Mouse (Mus musculus) urinary bladder, postnatal 36 days (tissue): ENCODE results near the gene Gm9913.

Source experiments
- DNase-seq, 2 experiments: peaks; one replicate each; pipeline ENCODE4 v3.0.0; 2022; ENCODE audit warnings: low spot score in 2 of 2, mixed read lengths in 1 of 2

The Gm9913 gene

DNA sequence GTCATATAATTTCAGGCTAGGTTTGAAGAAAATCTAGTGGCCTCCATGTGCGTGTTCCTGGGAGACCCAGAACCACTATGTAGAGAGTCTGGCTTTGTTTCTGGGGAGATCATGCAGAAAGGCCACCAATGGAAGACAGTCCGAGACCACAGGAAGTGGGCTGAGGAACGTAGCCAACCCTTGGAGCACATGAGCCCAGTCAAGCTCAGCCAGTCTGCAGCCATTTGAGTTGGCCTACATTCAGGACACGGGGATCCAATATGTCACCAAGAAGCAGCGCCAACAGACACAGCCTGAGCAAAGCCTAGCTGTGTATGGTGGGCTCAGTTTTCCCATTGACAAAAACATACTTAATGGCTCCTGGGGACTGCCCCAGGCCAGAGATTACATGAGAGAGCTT lies 8.2 kb upstream of the Gm9913 start:
- DNase-seq, result no peak

DNA sequence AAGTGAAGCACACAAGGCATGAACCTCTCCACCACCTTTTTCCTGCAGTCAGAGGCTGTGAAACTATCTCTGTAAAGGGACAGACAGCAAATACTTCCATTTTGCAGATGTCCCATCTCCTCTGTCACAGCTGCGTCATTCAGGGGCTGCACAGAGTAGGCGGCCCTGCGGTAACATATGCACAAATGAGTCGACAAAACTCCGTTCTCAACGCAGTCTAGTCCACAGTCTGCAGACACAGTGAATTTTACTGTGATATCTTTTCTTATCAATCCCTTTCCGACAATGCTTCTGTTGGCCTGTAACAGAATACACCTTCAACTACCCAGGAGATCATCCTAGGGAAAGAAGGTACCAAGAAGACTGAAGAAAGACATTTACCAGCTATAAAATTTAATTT lies 6.7 kb upstream of the Gm9913 start:
- no peak for DNase-seq

DNA sequence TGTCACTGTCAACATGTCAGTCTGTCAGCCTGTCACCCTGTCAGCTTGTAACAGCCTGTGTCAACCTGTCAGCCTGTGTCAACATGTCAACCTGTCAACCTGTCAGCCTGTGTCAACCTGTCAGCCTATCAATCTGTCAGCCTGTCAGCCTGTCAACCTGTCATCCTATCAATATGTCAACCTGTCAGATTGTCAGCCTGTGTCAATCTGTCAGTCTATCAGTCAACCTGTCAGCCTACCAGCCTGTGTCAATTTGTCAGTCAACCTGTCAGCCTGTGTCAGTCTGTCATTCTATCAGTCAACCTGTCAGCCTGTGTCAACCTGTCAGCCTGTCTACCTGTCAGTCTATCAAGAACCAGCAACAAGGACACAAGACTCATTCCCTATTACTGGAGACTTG lies 3.4 kb upstream of the Gm9913 start:
- DNase-seq, result no peak

DNA sequence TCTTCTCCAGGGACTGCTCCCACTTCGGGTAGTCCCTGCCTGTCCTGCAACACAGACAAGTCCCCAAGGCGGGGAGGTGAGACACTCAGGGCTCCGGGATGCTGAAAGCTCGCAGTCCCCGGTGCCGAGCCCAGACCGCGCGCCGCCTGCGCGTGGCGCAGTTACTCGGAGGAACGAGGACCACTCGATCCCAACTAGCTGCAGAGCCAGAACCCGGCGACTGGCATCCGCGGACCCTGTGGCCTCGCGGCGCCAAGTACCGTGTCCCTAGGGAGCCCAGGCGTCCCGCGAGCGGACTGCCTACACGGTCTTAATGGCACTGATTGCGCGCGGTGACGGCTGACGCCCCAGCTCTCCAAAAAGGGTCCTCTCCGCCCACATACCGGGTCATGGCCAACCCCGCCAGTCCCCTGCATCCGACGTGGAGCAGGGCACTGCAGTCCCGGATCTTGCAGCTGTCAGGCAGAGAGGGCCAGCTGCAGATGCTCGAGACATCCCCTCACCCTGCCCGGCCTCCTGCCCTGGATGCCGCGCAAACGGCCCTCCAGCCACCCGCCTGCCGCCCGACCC lies 942 bp downstream of the Gm9913 start:
- peak; percentile 31 to 33 for DNase-seq

DNA sequence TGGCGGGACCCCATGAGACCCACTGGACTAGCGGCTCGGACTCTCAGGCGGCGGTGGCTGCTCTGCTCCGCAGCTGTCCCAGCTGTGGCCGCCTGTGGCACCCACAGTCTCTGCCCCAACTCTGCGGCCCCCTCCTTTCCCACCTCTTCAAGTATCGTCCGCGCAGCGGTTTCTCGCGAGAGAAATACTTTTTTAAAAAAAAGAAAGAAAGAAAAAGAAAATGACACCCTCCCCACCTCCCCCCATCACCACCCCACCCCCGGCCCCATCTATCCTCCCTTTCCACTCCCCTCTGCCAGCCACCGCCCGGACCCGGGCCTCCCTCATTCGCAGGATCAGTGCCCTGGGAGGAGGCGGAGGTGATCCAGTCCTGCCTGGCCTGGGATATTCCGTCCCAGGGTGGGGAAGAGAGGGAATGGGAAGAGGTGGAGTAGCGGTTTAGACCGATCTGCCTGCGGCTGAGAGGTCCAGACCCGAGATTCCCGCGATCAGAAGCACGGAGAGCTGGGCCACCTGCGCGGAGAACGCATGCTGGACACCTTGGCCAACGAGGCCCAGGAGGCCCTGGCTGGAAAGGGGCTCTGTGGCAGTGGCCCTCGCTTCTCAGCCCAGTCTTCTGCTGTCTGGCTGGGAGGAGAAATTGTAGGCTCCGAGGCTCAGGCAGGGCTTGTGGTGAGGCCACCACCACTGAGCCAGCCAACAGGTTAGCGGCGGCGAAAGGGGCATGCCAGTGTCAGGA lies 1.6 kb downstream of the Gm9913 start:
- DNase-seq, result peak; percentile 29 to 44

DNA sequence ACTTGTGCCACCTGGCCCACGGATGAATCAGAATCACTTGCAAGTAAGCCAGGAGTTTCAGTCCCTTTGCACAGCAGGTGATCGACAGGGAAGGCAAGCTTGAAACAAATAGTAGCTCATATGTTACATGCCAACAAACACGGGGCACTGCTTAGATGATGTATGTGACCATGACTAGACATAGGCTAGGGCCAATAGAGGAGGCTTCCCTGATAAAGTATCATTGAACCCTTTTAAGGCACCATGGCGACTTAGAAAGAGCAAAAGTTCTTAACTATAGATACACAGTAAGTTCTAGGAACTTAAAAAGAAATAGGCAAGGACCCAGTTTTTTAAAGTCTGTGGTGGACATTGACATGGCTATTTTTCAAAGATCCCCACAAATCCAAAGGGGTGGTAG lies 3.0 kb downstream of the Gm9913 start, which contains the start of gene Fbn1:
TSS of gene Fbn1 (minus strand) at position 101 of the 400 bp plus-strand sequence.
- DNase-seq, result no peak

DNA sequence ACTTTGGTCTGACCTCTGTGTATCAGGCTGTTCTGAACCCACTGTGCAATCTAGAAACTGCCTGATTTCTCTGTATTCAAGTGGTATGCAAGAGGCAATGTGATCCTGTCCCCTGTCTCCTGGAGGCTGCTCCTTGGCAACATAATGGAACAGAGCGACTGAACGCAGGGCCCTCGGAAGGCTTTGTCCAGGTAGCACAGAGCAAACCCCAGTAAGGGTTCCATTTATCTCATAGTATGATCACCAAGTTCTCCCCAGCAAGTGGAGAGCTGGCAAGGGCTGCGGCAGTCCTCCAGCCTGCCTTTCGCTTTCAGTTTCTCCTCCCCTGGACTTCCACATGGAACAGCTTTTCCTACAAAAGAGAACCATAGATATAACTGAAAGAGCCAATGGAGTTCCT lies 3.5 kb downstream of the Gm9913 start:
- DNase-seq, result no peak

DNA sequence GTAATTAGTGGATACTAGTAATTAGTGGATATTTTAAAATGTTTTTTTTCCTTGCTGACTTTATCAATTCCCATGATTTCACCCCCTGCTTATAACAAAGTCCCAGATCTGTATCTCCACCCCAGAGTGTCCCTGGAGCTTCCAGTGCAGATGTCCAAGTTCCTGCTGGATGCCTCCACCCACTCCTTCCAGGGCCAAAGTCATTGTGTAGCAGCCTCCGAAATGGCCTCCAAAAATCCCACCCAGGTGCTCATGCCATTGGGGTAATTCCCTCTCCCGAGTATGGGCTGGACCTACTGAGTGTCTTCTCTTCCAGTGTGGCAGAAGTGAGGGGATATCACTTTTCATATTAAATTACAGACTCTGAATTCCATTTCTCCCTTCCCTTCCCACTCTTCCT lies 5.9 kb downstream of the Gm9913 start:
- no peak for DNase-seq

DNA sequence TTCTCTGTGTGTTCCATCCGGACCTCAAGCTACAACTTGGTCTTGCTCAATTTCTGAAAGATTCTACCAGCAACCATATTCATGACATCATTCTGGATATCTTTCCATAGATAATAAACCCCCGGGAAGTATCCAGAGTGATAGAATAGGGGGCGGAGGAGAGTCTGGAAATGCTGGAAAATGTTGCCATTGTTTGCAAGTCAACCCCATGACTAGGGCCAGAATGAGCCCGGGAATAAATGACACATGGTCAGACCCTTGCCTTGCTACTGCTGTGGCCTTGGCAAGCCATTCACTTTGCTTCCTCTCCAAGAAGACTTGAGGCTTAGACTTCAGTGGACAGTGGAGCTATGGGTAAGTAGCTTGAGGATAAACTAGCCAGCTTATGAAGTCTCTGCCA lies 7.0 kb downstream of the Gm9913 start:
- no peak for DNase-seq

DNA sequence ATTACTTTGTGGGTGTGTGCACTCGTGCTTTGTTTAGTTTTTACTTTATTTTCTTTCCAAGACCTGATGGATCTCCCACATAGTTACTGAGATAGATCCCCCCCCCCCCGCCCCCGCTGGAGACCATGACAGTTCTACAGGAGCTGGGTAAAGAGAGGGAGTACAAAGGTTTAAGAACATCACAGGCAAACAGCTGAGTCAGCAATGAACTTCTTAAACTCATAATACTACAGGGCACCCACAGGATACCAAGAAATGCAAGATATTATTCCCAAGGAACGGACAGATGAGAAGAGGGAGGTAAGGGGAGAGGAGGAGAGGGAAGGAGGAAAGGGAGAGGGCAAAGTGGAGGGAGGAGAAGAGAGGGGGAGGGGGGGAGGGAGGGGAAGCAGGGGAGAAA lies 7.7 kb downstream of the Gm9913 start:
- no peak for DNase-seq

DNA sequence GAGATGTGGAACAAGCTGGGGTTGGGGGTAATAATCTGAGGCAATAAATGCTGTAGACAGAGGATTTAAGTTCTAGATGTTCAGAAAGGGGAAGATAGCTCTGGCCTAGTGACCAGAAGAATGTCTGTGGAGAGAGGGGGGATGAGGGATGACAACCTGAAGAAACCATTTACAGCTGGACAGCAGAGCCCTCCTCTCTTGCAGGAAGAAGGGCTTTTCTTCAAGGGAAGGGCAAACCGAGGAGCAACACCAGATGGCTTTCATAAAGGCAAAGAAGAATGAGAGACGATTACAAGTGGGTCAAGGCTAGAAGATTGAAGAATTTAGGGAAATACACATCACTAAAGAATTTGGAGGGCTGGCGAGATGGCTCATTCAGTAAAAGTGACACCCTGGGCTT lies 9.5 kb downstream of the Gm9913 start:
- DNase-seq, result no peak

DNA sequence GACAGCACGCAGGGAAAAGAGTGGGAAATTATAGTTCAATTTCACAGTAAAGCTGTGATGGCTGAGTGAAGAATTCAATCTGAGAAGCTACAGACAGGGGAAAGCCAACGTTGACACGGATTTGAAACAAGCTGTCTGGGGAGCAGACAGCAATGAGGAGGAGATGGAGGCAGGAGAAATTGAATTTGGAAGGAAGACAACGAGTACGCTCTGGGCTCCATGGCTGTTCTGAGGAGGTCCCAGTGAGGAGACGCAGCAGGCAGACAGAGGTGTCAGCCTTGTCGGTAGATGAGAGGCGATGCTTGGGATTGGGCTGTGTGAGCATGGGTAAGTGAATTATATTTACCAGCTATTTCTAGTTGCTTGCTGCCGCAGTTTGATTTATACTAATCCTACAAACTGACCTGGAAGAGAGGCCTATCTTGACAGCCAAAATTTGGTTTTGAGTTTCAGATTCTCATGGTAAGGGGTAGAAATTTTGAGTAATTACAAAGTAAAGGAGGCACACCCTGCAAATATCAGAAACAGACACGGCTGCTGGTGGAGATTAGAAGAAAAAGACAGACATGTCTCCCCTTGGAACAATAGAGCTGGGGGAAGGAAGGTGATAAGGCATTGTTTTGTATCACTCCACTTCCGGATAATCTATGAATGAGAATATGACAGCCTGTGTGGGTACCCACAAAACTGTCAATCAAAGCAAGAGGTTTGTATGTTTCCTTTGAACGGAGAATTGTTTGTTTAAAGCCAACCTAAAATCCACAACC lies 10.6 kb downstream of the Gm9913 start:
- no peak for DNase-seq

DNA sequence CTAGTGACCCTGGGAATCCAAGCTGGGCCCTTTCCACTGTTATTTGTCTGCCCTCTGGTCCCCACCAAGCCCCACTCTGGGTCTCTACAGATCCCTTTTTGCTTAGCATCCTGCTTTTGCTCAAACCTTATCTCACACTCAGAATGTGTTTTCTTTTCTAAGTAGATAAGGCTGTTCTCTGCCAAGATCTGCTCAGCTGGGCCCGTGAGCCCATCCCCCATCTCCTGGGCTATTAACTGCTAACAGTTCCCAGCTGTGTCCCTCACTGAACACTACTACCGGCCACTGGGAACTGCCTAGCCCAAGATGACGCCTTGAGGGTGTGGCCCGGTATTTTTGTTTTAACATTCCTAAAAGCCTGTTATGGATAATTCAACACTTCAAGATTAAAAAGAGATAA lies 11.7 kb downstream of the Gm9913 start:
- DNase-seq, result peak; percentile 15 to 44

DNA sequence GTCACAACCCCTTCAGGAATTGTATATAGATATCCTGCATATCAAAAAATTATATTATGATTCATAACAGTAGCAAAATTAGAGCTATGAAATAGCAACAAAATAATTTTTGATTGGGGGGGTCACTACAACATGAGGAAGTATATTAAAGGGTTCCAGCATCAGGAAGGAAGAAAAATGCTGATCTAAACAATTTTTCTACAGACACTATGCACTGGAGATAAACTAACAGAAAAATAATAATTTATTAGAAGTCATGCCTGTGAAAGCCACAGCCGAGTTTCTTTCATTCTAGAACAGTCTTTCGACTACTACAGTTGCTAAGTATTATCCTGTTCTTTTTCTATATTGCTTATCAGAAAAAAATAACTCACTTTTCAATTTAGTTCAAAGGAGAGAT lies 20.6 kb downstream of the Gm9913 start:
- no peak for DNase-seq

DNA sequence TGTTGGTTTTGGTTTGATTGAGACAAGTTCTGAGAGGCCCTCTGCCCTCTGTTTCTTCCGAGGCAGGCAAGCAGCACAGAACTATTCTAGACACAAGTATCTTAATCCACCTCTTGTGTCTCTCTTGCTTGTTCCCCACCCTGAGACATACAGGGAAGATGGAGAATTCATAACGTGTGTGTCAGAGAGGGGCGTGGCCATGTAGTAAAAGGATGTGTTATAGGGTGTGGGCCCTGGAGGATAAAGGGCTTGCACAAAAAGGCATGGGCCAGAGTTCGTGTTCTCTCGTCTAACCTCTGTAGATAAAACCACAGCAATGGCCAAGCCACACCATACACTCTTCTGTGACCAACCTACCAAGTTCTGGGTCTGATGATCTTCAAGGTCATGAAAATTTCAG lies 21.7 kb downstream of the Gm9913 start:
- DNase-seq, result no peak

DNA sequence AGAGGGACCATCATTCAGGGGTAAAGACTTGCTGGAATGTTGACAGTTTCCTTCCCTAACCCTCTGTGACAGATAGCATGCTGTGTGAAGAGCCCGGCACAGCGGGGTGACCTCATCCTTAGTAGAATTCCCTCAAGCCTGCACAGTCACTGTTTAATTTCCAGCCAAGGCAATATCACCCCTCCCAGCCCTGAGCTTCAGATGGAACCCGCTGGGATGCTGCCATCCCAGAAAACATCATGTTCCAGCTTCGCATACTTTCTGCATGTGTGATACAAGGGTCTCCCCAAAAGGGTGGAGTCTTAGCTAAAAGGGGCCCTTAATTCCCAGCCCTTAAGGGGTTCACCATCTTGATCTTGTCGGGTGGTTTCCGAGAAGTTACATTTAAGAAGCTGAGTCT lies 25.8 kb downstream of the Gm9913 start:
- DNase-seq, result peak; percentile 14 to 36

DNA sequence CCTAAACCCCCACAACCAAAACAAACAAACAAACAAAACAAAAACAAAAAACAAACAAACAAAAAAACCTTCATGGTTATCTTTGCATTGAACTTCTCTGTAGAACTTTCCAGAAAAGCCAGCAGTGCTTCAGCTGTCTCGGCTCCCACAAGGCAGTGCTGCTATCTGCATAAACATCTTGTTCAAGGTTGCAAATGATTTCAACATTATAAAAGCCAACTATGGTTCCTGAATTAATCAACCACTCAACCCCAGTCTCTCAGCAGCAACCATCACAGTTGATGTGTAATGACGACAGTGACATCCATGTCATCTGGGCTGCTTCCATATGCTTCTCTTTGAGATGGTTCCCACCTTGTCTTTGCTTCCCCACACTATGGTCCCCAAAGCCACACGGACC lies 34.8 kb downstream of the Gm9913 start:
- no peak for DNase-seq

DNA sequence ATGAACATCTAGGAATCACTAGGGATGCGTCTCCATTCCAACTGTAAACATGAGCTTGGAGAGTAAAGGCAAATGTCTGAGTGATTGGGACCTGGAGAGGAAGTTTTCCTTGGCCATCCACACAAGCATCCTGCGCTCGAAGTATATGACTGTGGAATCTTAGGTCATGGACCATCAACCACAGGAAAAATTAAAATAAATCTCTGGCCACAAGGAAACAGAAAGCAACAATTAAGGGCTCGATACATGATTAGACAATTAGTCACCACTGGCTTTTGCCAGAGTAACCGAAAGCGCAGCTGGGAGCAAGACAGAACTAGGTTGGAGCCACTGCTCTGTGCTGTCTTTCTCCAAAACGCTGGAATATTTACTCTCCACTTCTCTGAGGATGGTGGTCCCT lies 35.7 kb downstream of the Gm9913 start:
- DNase-seq, result no peak

DNA sequence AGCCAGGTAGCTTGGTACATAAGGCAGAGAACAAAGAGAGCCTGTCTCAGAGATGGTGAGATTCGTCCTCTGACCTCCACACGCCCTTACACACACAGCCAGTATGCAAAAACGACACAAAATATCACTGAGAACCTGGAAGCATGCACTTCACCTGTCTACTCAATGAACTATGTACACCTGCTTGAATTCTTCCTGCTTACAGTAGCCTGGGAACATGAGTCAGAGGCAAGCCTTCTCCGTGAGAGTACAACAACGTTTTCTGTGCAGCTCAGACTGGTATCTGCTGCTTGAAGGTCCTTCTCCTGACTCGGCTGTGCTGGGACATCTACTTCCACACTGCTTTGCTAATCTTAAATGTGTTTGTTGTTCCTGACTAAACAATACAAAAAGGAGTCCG lies 36.6 kb downstream of the Gm9913 start:
- no peak for DNase-seq

DNA sequence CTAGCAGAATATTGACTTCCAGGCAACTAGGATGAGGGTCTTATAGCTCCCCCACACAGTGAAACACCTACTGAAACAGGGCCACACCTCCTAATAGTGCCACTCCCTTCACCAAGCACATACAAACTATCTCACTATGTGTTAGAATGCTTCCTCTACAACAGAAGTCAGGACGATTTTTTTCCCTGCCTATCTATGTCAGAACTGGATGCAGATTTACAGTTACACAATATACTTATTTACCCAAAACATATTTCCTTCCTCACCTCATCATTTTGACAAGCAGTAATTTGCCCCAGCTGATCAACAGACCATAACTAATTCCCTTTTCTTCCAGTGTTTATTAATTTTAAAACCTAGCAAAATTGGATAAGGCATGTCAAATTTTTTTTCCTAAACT lies 38.8 kb downstream of the Gm9913 start:
- DNase-seq, result no peak

DNA sequence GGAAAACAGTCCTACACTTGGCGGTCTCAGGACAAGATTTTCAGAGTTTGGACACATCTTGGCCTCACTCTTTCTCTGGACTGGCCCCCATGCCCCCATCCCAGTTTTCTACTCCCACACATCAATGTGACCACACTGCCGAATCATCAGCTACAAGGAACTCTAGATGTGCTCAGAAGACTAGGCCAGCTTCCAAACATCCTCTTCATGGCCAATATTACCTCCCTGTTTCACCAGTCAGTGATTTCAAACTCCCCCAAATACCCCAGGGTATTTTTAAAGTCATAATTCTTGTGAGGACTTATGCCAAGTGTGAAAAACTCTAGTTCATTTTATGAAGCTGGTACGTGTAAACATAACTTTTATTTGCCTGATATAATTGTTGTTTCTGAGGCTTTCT lies 40.1 kb downstream of the Gm9913 start:
- DNase-seq, result peak in 1 of 2 experiments; percentile 23

DNA sequence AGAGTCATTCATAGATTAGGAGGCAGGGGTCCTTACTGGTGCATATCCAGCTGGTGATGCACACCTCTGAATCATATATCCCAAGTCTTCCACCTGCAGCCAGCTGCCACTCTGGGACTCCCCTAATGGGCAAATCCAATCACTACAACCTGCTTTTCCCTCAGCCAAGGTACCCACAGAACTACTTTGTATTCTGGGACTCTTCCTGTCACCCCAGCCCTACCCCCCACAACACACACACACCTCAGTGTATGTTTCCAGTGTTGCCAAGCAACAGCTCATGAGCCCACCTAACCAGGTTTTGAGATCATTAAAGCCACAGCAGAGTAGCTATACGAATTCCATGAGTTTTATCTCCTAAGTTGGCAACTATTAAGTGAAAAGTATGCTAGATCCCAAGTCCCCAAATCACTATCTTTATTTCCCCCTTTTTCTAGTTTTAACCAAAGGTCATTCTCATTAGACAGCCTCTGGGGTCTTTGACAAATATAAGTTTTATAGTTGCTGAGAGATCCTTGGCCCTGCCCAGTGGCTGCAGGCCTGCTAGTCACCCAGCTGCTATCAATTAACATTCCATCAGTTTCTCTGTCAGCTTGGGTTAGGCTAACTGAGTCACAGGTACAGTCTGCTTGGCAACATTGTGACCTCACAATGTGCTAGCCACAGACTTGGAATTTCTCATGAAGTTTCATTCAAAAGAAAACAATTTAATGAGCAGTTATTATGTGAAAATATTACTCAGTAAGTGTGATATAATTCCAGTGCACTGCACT lies 44.1 kb downstream of the Gm9913 start:
- no peak for DNase-seq
